Mouse (Mus musculus) heart, adult 2 months (tissue): ENCODE data around the gene Tmem176b.

Experiments used
- CTCF ChIP-seq: fragments of 200-600 bp; IDR thresholded peaks from 2 replicates; pipeline ENCODE4 v1.8.1; 2022; ENCODE audit warnings: antibody characterized with exemption, mild to moderate bottlenecking, moderate library complexity
- EP300 ChIP-seq: fragments of 200-500 bp; IDR thresholded peaks from 2 replicates; pipeline ENCODE4 v1.6.1; 2011; ENCODE audit warnings: low read depth, low read length, control low read depth; ENCODE audit not compliant: insufficient read depth
- POLR2A ChIP-seq: fragments of 200-500 bp; IDR thresholded peaks from 2 replicates; pipeline ENCODE4 v1.6.1; 2011; ENCODE audit warnings: mild to moderate bottlenecking, low read depth, low read length, control low read depth; ENCODE audit not compliant: insufficient read depth

DNA sequence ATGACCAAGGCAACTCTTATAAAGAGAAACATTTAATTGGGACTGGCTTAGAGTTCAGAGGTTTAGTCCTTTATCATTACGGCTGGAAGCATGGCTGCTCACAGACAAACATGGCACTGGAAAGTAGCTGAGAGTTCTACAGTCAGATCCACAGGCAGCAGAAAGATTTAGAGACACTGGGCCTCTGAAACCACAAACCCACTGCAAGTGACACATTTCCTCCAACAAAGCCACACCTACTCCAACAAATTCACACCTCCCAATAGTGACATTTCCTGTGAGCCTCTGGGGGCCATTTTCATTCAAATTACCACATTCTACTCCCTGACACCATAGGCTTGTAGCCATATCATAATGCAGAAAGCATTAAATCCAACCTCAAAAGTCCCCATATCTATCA is 39.4 kb downstream of the Tmem176b start:
- TF ChIP-seq CTCF (no peak), POLR2A (no peak), EP300 (no peak)
